Mouse (Mus musculus) urinary bladder, postnatal 10 days (tissue): ENCODE measurements around the gene Slc8a1.

Experiments
- DNase-seq: peaks from one replicate; pipeline ENCODE4 v3.0.0; 2022; ENCODE audit warnings: low spot score

The Slc8a1 gene

DNA sequence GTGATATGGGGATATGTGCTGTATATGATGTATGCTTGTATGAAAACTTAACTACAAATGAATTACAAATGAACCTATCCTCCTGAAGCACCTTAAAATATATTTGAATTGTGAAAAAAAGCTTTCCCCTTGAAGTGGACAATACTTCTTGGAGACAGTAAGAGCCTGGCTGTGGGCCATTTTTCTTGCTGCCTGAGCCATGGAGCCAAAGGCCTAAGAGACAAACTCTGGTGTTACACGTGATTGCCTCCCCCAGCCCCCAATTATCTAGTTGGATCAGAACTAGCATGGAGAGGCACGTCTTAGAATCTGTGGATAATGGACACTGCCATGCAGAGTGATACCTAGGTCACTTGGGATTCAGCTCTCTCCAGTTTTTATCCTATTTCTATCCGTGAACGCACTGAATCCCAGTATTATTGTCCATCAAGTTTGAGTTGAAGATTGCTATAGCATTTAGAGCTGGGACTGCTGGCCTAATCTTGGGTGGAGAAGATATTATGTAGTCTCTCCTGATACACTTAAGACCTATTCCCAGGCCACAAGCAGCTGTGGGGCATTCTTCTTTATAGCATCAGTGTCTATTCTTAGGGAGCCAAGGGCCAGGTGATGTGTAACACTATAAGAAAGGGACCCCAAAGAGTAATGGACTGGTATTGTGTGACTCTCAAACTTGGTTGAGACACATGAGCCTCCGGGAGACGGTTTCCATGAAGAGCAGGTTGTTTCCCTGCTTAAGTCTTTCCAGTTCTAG, 321.6 kb downstream of the Slc8a1 start:
- DNase-seq, result no peak

DNA sequence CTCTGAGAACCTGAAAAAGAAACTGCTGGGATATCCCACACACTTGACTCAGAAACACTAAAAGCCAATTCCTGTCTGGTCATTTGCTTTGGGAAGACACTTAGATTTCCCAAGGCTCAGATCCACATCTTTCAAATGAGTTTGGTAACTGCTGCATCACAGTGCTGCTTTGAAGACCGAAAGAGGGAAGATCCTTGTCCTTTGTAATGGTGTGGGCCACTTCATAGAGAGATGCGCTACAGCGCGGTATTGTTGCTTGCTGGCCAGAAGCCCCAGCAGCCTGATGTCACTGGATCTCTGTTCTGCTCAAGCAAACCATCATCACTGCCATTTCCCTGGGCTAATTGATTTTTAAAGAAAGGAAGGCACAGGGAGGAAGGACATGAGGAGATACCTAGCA, 325.4 kb downstream of the Slc8a1 start:
- DNase-seq, result no peak

DNA sequence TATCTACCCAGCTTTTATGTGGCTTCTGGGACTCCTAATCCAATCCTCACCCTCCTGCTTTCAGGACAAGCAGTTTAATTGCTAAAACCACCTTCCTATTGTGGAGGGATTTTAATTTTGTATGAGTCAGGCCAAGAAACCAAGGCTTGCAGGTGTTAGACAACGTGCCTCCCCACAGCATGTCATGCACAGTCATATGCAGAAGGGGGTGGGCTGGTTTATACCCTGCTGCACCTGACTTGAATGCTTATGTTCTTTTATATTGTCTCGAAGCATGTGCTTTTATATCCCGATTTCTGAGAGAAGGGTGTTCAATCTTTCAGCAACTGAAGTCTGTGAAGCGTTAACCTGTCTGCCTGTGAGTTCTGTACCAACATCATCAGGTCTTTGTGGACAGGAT, 334.0 kb downstream of the Slc8a1 start:
- no peak for DNase-seq

DNA sequence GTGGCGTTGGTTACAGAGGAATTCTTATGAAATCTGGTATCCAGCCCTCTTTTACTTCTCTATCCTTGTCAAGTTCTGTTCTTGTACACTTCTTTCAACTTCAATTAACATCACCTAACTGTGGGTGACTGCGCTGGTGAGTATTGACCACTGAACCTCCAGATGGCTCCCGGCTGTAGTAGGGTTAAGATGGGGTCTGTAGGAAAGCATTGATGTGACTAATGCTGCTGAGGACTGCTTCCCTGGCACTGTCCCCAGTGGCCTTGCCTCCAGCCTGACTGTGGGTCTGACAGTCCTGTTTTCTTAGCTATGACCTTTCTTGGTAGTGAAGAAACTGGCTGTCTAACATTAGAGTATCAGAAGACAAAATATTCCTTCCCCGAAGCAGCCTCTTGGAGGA, 335.1 kb downstream of the Slc8a1 start:
- no peak for DNase-seq

DNA sequence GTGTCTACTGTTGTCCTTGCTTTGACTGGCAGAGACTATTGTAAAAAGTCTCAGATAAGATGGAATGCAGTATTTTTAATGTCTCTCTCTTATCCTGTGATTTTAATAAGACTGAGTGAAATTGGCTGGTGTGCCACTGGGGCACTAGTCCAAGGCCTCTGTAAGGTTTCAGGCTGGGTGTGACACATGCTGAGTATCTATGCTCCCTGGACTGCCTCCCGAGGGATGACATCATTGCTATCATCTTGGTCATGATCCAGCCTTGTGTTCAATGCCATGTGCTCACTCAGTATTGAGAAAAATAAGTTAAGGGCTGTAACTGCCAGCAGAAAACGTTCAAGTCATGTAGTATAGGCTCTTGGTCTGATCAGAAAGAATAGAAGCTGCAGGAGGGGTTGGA, 335.5 kb downstream of the Slc8a1 start:
- DNase-seq, result no peak

DNA sequence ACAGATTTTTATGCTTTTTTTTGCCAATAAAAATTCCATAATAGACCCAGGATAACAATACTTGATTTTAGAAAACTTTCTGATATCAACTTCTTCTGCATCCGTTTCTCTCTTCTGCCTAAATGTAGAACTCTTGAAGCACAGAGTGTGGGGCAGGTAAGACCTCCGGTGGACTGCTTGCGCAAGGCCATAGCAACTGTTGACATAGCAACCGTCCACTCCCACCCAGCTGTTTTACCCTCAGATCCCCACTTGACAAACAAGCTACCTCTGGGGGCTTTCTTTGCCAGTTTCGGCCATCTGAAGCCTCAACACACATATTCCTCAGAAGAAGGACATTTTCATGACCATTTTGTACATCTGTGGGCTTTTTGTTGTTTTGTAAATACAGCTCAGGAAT, 337.8 kb downstream of the Slc8a1 start:
- DNase-seq, result no peak

DNA sequence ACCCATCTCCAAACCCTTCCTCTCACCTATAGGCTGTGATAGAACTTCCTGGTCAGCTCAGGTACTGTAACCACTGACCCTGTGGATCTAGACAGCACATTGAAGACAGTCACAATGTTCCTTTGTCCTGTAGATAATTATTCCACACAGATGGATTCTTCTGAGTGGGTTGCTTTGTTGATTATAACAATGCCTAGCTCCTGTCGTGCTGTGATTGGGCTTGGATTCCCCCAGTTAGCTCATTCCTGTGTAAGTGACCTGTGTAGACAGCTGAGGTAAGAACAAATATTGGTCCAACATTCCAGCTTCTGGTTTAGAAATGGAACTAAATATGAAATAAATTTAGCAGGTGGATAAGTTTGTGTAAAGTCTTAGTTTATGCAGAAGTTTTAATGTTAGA, 340.7 kb downstream of the Slc8a1 start:
- DNase-seq, result no peak

DNA sequence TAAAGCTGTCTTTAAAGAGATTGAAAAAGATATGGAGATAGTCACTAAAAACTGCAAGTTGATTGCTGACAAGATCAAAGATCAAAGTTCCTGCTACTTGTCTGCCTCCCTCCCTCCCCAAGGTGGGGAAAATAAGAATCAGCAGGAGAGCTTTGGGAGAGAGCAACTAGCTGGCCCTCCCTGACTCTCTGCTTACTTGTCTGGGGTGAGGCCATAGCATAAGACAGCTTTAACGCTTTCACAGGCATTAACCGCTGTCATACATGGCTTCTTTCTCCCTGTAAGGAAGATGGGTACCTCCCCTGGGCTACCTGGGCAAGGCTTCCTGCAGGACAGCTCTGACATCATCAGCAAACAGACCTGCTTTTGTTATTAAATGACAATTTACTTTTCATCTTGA, 344.1 kb downstream of the Slc8a1 start:
- DNase-seq, result no peak

DNA sequence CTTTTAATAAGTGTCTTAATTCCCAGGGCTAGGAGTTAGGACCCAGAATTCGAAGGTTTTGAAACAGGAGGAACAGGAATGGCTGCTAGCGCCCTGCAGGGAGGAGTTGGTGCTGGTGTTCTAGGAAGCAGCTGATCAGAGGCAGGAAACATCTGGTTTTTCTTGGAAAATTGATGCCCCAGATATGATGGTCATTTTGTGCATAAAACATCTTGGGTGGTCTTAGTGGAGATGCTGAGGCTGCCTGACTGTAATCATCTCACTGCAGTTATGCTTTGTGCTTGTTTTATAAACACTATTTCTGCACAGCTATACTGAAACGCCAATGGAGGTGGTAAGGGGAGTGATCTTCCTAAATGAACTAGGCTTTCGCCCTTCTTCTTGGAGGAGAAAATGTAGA, 345.1 kb downstream of the Slc8a1 start:
- no peak for DNase-seq

DNA sequence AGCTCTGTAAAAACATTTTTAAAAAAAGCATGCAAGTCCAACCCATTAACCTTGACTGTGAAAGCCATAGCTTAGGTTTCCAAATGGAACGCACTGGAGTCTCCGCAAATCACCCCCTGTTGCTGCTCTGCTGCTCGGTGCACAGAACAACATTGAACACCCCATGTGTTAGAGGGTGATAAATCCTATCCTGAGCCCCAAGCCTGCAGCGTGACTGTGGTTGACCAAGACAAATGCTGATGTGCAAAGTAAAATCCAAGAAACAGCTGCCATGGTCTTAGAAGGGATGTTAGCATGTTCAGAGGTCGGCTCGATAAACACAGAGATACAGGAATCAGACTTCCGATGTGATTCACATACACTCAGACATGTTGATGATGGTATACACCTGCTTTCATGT, 346.7 kb downstream of the Slc8a1 start:
- no peak for DNase-seq

DNA sequence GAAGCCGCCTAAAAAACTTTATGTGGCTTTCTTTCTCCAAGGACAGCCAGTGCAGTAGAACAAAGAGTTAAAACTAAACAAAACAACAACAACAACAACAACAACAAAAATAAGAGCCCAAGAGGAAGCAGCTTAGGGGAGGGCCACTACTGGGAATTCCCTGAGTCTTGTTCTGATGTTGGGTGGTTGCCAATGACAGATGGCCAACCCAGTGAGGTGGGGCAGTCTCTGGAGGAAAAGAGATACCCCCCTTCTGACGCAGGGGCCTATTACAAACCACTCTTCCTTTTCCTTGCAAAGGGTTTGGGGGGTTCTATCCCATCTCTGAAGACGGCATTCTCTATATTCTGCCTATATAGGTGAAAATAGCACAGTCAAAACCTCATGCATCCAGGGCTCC, 347.4 kb downstream of the Slc8a1 start:
- DNase-seq, result no peak

DNA sequence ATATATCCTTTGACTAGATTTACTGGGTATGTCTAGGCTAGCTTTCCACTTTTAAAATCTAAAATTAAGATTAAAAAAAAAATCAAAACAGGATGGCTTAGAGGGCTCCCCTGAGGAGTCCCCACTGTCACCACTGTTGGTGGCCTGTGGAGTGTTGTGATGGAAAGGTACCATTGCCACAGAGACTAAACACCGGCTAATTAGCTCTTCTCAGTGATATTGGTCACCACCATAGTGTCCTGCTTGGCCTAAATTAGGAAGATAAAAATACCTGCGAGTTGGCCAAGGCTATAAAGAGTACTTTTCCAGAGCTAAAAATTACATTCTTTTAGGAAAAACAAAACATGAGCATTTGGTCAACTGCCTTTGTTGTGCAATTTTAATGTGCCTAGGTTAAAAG, 352.1 kb downstream of the Slc8a1 start:
- DNase-seq, result no peak

DNA sequence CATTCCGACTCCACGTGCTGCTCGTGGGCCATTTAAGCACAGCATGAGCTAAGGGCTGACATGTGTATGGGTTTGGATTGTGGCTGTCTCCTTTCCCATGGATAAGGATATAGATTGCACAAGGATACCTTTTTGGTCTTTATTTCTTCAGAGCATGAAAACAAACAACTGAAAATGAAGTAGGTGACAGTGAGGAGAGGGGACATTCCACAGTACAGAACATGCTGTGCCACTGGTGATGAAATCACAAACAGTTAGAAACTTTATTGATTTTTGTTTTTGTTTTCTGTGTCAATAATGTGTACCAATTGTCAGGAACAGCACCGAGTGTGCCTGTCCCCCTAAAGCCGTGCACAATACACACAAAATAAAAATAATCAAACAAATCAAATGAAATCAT, 352.7 kb downstream of the Slc8a1 start:
- no peak for DNase-seq

DNA sequence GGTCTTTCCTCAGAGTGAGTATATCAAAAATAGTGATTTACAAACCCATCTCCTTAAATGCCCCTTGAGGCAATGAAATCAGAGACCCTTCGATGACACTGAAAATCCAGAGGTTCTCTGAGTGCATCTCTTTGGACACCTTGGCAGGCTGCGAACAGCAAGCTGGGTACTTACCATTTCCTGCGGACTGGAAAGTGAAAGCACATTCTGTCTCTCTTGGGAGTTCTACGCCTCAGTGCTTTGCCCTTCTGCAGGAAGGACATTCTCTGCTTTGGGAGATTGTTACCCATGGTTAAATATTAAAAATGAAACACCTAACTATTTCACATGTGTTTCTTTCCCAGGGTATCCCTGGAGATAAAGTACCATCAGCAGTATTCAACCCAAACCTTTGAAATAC, 354.7 kb downstream of the Slc8a1 start:
- DNase-seq, result no peak

DNA sequence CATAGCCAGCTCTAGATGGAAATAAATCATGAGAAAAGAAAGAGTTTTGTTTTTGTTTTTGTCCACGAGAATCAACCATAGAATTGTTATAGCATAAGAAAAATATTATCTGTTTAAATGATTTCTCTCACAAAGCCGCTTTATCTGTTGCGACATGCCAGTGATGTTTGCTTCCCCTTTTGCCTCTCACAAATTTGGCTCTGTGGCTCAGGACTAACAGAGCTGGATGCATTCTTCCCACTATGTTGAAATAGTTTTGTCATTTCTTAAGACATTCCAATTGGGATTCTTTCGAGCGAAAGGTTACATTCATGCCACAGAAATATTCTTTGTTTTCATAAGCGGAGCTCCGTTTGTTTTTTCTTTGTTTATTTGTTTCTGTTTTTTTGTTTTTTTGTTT, 359.7 kb downstream of the Slc8a1 start:
- DNase-seq, result no peak

DNA sequence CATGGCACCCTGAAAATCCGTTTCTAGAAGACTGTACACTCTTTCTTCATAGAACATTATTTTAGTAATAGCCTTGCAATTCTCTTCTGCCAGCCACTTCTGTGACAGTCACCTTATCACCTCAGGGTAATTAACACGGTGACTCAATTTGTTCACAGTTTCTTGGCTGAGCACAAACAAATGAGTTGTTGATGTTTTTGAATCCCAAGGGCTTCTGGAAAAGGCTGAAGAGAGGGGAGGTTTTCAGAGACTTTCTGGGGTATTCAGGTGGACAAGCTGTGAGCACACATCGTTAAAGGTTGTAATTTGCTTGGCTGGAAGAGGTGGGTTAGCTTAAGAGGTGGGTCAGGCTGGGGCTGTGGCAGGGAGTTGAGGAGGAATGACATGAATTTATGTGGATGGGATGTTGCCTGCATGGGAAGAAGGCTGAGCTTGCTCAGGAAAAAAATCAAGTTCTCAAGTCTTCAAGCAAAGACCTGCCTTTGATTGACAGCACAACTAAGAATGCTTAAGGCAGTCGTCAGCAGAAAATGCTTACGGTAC, 360.3 kb downstream of the Slc8a1 start:
- no peak for DNase-seq

DNA sequence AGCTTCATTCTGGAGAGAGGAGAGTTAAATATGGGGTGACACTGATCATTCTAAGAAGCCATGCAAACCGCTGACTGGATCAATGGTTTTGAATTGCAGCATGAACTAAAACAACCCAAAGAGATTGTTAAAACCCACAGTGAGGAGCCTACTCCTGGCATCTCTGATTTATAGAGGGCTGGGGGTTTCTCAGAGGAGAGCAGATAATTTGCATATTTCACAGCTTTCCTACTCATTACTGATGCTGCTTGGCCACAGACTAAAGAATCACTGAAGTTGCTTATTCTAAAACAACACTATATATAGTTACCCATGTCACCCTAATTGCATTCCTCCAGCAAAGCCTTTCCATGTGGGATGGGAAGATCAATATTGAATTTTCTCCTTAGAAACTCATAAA, 361.0 kb downstream of the Slc8a1 start:
- no peak for DNase-seq

DNA sequence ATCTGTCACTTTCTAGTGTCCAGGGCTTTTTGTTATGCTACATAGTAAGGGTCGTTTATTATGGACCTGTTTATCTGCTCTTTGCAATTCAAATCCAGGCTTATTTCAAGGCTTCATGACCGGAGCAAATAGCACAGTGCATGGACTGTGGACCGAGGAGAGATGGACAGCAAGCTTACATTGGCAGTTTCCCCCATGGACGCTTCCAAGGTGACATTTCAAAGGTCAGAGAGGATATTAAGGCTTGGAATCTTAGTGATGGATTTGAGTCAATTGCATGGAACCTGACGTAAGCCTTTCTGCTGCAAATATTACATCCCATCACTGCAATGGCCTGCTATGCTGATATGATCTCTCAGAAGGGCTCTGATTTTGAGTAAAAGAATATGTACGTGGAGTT, 362.3 kb downstream of the Slc8a1 start:
- no peak for DNase-seq

DNA sequence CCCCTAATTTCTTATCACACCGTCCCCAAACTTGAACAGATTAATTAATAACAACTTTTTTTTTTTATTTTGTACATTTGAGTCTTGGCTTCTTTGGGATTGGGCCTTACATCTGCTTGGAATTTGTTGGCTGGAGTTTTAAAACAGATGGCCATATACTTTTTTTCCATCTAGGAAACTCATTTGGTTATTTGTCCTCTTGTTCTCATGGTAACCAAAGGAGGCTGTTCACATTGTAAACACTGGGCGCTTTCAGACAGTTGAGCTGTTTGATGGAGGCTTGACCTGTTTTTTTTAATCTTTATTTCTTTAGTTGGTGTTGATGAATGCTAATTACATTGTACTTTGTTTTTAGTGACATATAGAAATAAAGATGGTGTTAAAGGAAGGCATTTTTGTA, 369.1 kb downstream of the Slc8a1 start:
- DNase-seq, result no peak

DNA sequence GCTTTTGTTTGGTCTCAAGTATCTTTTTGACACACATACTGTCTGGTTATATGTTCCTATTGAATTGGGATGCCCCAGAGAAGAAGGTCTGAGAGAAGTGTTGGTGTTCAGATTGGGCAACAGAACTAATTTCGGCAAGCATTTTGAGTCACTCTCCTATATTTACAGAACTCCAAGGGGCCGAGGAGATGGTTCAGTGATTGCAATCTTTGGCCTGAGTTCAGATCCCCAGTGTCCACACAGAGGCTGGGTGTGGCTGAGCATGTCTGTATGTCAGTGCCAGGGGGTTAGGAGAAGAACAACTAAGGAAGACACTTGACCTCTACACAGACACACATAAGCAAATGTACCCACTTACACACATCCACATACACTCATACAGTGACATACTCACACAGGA, 369.7 kb downstream of the Slc8a1 start:
- no peak for DNase-seq

DNA sequence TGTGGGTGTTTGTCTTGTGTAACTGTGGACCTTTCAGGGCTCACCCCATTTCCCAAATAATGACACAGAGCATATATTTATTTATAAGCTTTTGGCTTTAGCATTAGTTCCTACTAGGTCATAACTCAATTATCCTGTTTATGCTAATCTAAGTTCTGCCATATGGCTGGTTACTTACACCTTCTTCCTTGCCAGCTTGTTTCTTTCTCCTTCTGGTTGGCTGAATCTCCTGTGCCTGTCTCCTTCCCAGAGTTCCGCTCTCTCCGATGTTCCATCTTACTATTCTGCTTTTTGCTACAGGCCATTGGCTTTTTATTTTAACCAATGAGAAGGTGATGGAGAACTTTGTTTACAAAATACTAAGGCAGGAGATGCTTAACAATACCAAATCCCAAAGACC, 374.8 kb downstream of the Slc8a1 start:
- no peak for DNase-seq

DNA sequence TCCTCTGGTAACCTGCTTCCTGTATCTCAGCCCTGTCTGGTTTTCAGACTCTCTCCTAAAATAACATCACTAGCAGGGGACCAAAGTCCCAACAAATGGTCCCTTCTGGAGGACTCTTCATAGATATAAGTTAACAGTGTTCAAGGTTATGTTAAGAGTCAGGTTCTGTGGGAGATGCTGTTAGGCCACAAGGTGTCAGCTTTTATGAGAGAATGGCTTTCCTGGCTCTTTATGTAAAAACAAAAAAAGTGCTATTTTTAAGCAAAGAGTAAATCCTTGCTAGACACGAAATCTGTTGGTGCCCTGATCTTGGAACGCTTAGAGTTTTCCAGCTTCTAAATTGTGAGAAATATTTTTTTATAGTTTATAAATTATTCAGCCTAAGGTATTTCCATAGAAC, 377.6 kb downstream of the Slc8a1 start:
- no peak for DNase-seq

DNA sequence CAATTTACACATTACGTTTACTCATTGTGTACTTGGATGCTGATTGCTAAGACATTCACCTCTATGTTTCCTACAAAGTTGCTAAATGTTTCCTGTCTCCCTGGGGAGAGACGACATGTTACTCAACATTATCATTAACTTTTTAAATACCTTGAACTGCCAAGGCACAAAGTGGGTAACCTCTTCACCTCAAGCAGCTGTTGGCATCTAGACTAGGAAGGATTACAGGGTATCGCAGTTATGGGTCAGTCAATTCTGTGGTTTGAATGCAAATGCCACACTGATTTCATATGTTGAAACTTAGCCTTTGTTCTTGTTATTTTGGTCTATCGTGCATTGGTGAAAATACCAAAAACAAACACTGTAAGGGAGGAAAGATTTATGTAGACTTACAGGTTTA, 378.1 kb downstream of the Slc8a1 start:
- no peak for DNase-seq

DNA sequence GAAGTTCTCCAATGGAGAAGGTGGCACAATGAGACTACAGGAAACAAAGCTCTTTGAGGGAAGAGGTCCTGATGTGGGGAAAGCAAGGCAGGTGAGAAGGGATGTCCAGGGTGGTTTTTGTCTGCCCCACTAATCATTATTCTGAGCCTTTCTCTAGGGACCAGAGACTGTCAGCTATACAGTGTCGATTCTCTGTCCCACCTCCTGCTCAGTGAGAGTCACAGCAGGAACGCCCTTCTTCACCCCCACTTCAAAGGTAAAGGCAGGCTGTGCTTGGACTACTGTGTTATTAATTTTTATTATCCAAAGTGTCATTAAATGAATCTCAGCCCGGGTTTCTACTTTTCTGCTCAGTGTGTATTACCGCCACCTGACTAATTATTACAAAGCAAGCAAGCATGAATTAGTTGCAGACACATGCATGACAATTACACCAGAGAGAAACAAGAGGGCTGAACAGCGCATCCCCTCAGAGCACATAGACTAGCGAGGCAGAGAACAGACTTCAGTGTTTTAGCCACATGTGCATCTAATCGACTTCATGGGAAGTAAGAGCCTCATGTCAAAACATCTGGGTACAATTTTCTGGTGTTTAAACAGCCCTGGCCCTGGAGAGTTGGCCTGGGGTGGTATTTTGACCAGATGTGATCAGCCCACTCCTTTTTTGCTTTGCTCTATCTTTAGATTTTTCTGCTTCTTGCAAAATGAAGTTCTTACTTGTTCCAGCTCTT, 402.0 kb downstream of the Slc8a1 start:
- no peak for DNase-seq
